Mouse (Mus musculus) layer of hippocampus, adult 2 months (tissue): ENCODE measurements around the gene Tmem204. TPM values are rescaled to one million over a fixed set of nuclear protein-coding genes. Genes with fewer than 3 reads are reported as not detected.

Experiments
- DNase-seq, 2 experiments: peaks; one replicate each; pipeline ENCODE4 v3.0.0; 2022; ENCODE audit warnings: low spot score in 2 of 2
- H3K27ac ChIP-seq: fragments of 200-600 bp; 2 replicates; pipeline ENCODE4 v1.8.1; 2022
- H3K4me3 ChIP-seq: fragments of 200-600 bp; 2 replicates; pipeline ENCODE4 v1.8.1; 2022; ENCODE audit warnings: mild to moderate bottlenecking
- CTCF ChIP-seq: fragments of 200-600 bp; conservative IDR thresholded peaks from 2 replicates; pipeline ENCODE4 v1.8.1; 2022; ENCODE audit warnings: antibody characterized with exemption, mild to moderate bottlenecking, moderate library complexity
- total RNA-seq, 2 experiments: library from RNA; stranded (reverse); gene quantifications; 2 replicates each; pipeline ENCODE4 v1.2.3; 2021

The Tmem204 gene
- total RNA-seq, 2 experiments from 2014 or later: 8.2 to 8.8 TPM

GRCm38 (mm10) chr17:25111220-25111619 lies 27.8 kb upstream of the Tmem204 start:
- peak overlapping the region; percentile 76; the same call in 1 of the 2 replicates for H3K27ac ChIP-seq
- DNase-seq: no peak
- no peak overlapping the region for H3K4me3 ChIP-seq
- TF ChIP-seq CTCF: no peak

- Histone ChIP-seq H3K4me3 (no peak overlapping the region), H3K27ac (no peak overlapping the region)
- no peak for DNase-seq
- TF ChIP-seq CTCF: no peak
Observed at GRCm38 (mm10) chr17:25110590-25110989, 27.2 kb upstream of the Tmem204 start.

GRCm38 (mm10) chr17:25109578-25109977 lies 26.2 kb upstream of the Tmem204 start:
- no peak overlapping the region for H3K4me3 ChIP-seq
- DNase-seq: no peak
- no peak overlapping the region for H3K27ac ChIP-seq
- TF ChIP-seq CTCF: peak; percentile 65

GRCm38 (mm10) chr17:25107786-25108185 lies 24.4 kb upstream of the Tmem204 start:
- DNase-seq: no peak
- TF ChIP-seq CTCF: no peak
- no peak overlapping the region for H3K27ac ChIP-seq
- no peak overlapping the region for H3K4me3 ChIP-seq

GRCm38 (mm10) chr17:25101338-25101737 lies 17.9 kb upstream of the Tmem204 start:
- H3K4me3 ChIP-seq: no peak overlapping the region
- DNase-seq: no peak
- H3K27ac ChIP-seq: no peak overlapping the region
- no peak for TF ChIP-seq CTCF

GRCm38 (mm10) chr17:25100052-25100451 lies 16.7 kb upstream of the Tmem204 start:
- no peak for TF ChIP-seq CTCF
- Histone ChIP-seq H3K27ac (no peak overlapping the region), H3K4me3 (no peak overlapping the region)
- DNase-seq: no peak

- Histone ChIP-seq H3K27ac (no peak overlapping the region), H3K4me3 (no peak overlapping the region)
- TF ChIP-seq CTCF: no peak
- no peak for DNase-seq
Observed at GRCm38 (mm10) chr17:25096221-25096620, 12.8 kb upstream of the Tmem204 start.

GRCm38 (mm10) chr17:25090450-25090849 lies 7.1 kb upstream of the Tmem204 start:
- no peak for TF ChIP-seq CTCF
- DNase-seq: no peak
- no peak overlapping the region for H3K4me3 ChIP-seq
- H3K27ac ChIP-seq: no peak overlapping the region

GRCm38 (mm10) chr17:25089158-25089557 lies 5.8 kb upstream of the Tmem204 start:
- no peak for DNase-seq
- Histone ChIP-seq H3K4me3 (no peak overlapping the region), H3K27ac (no peak overlapping the region)
- TF ChIP-seq CTCF: no peak

- H3K4me3 ChIP-seq: no peak overlapping the region
- no peak for TF ChIP-seq CTCF
- H3K27ac ChIP-seq: no peak overlapping the region
- DNase-seq: no peak
Observed at GRCm38 (mm10) chr17:25086724-25087123, 3.3 kb upstream of the Tmem204 start.

- TF ChIP-seq CTCF: no peak
- Histone ChIP-seq H3K27ac (no peak overlapping the region), H3K4me3 (no peak overlapping the region)
- DNase-seq: no peak
Observed at GRCm38 (mm10) chr17:25084835-25085385, 1.5 kb upstream of the Tmem204 start.

- Histone ChIP-seq H3K27ac (no peak overlapping the region; the same call in 1 of the 2 replicates), H3K4me3 (no peak overlapping the region)
- DNase-seq: no peak
- TF ChIP-seq CTCF: no peak
Observed at GRCm38 (mm10) chr17:25082887-25083286, 504 bp downstream of the Tmem204 start.

GRCm38 (mm10) chr17:25082081-25082847 lies 1.1 kb downstream of the Tmem204 start:
- DNase-seq: peak; percentile 21 to 27
- peak; percentile 74 for TF ChIP-seq CTCF
- H3K4me3 ChIP-seq: no peak overlapping the region
- H3K27ac ChIP-seq: peak overlapping the region; percentile 77; the same call in 1 of the 2 replicates

- peak overlapping the region; percentile 77 for H3K27ac ChIP-seq
- TF ChIP-seq CTCF: no peak
- peak overlapping the region; percentile 50 for H3K4me3 ChIP-seq
- DNase-seq: no peak
Observed at GRCm38 (mm10) chr17:25080960-25081381, 2.4 kb downstream of the Tmem204 start.
